Mouse (Mus musculus) left cerebral cortex, adult 6 months (tissue): ENCODE results near the gene Mlph. TPM values are rescaled to one million over a fixed set of nuclear protein-coding genes. Genes with fewer than 3 reads are reported as not detected.

Experiments
- long read RNA-seq, 2 experiments: library from polyadenylated mRNA; unstranded; transcript quantifications; one replicate each; pipeline ENCODE4 v2.0.0; 2019 to 2020
- polyA plus RNA-seq: library from polyadenylated mRNA; unstranded; fragments of <200 nt; fragmentation: Nextera tagmentation; gene quantifications from 2 replicates; pipeline ENCODE4 v1.2.3, GENCODE M21; 2021

Mlph gene
- 0.80 and 0.83 TPM in 2 replicates for polyA plus RNA-seq
- long read RNA-seq, experiment 1, full-length matches to known transcripts = 8 of 8 reads
- long read RNA-seq, experiment 1, partial matches to known transcripts = 0 of 8 reads
- long read RNA-seq, experiment 1, other reads (novel, unspliced or antisense) = 0 of 8 reads
- long read RNA-seq, experiment 2, full-length matches to known transcripts = 1 of 3 reads
- long read RNA-seq, experiment 2, partial matches to known transcripts = 1 of 3 reads
- long read RNA-seq, experiment 2, other reads (novel, unspliced or antisense) = 1 of 3 reads

GRCm38 (mm10) chr1:90914948-90915569 is at the start of gene Mlph:
Mlph (plus strand) TSS chr1:90915085.

DNA sequence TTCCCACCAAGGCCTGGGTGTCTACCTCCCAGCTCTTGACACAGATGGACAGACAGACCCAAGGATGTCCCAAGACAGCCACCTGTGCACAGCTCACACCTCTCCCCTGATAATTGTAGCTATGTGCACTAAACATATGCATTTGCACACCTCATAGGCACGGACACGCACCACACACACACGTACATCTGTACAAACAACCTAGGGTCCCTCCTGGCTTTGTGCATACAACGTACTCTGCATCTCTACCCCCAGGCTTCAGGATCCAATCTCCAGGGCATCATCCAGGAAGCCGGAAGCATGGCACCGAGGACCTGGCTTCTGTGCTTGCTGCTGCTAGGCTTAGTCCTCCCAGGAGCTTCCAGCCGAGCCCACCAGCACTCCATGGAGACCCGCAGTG is 37.9 kb downstream of the Mlph start, which contains the start of gene Prlh:
Prlh (plus strand) TSS at position 301 of the 400 bp plus-strand sequence.

GRCm38 (mm10) chr1:90969347-90969784 is 54.5 kb downstream of the Mlph start, which contains the start of gene Rab17:
Rab17 (minus strand) TSS chr1:90969661.

DNA sequence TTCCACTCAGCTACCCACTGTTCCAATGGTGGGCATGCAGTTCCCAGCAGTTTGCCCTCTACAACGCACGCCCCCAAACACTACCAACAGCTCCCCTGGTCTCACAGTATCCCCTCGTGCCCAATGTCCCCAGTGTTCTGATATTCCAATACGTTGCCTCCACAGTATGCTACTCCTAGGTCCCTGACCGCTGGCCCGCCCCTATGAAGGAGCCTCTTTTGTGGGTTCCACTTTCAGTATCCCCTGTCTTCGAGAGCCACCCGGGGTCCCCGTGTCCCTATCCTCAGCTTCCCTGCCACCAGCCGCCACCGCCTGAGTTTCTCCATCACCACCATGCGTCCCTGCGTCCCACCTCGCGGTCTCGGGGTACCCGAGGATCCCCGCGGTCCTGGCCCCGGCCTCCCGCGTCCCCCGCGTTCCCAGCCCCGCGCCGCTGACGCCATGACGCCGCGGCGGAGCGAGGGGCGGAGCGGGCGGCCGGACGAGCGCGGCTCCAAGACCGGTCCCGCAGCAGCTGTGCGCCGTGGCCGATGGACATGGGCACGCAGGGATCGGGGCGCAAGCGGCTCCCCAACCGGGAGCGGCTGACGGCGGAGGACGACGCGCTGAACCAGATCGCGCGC is 83.5 kb downstream of the Mlph start, which contains the start of gene Lrrfip1:
Lrrfip1 (plus strand) TSS at position 470 of the 623 bp plus-strand sequence.

Other genes with a start within 250 kb of the Mlph start
- 0.10 and 0.16 TPM in 2 replicates for gene Col6a3, start 71.1 kb upstream of the Mlph start, polyA plus RNA-seq
- not detected in 2 replicates for gene Prlh, start 38.0 kb downstream of the Mlph start, polyA plus RNA-seq
- 0.17 TPM in 1 of 2 replicates, not detected in the other for gene Rab17, start 54.6 kb downstream of the Mlph start, polyA plus RNA-seq
- gene Lrrfip1, start 83.7 kb downstream of the Mlph start, polyA plus RNA-seq = 40.2 and 45.1 TPM in 2 replicates
- gene Rbm44, start 230.0 kb downstream of the Mlph start, polyA plus RNA-seq = not detected in 2 replicates